Mouse (Mus musculus) layer of hippocampus, postnatal 10 days (tissue): ENCODE measurements around the gene Cpsf2. TPM values are rescaled to one million over a fixed set of nuclear protein-coding genes. Genes with fewer than 3 reads are reported as not detected.

ENCODE experiments used
- DNase-seq, 2 experiments: peaks; one replicate each; pipeline ENCODE4 v3.0.0; 2021; ENCODE audit warnings: low spot score in 2 of 2
- total RNA-seq, 2 experiments: library from RNA; stranded (reverse); gene quantifications; 2 replicates each; pipeline ENCODE4 v1.2.3; 2021

Cpsf2 gene
- total RNA-seq, 2 experiments from 2014 or later: 35.9 to 36.7 TPM

GRCm38 (mm10) chr12:102055758-102056157, 80.0 kb downstream of the Cpsf2 start:
- DNase-seq: peak in 1 of 2 experiments; percentile 33

Other genes with a start within 250 kb of the Cpsf2 start
- gene Fbln5, start 156.9 kb upstream of the Cpsf2 start, total RNA-seq: 10 to 100 TPM; 13.8 to 15.3 TPM
- 10 to 100 TPM; 25.0 to 25.9 TPM for gene Trip11, start 62.7 kb upstream of the Cpsf2 start, total RNA-seq
- gene Atxn3, start 17.7 kb upstream of the Cpsf2 start, total RNA-seq: 10 to 100 TPM; 20.4 to 21.9 TPM
- 10 to 100 TPM; 17.2 to 17.5 TPM for gene Slc24a4, start 152.7 kb downstream of the Cpsf2 start, total RNA-seq